Mouse (Mus musculus) heart, postnatal 10 days (tissue): ENCODE data around the gene Tgfb1i1. TPM values are rescaled to one million over a fixed set of nuclear protein-coding genes. Genes with fewer than 3 reads are reported as not detected.

Source experiments
- DNase-seq, 2 experiments: peaks; one replicate each; pipeline ENCODE4 v3.0.0; 2021
- intact Hi-C: fragments of 180-260 bp; cut with DNase I; formaldehyde crosslinking; loops from one replicate; pipeline ENCODE4 v1.15.1; 2025
- total RNA-seq, 2 experiments: library from RNA; stranded (reverse); gene quantifications; 2 replicates each; pipeline ENCODE4 v1.2.3; 2021

Tgfb1i1 gene
- 10 to 100 TPM; 52.1 to 57.0 TPM for total RNA-seq

GRCm38 (mm10) chr7:128246496-128247391 is at the start of gene Tgfb1i1:
Gene Tgfb1i1, plus strand, starts transcription at chr7:128246812.
- peak; percentile 73 to 75 for DNase-seq
- intact Hi-C loops = loop anchor here (1.0 to 10.0 kb wide), 3 partner anchors 51 to 458 kb away; partner anchors contain the start of gene BC017158

GRCm38 (mm10) chr7:128201607-128202006 is 45.0 kb upstream of the Tgfb1i1 start:
- intact Hi-C loops = no loop called here
- no peak for DNase-seq

GRCm38 (mm10) chr7:128203071-128203470 is 43.5 kb upstream of the Tgfb1i1 start:
- intact Hi-C loops = no loop called here
- DNase-seq = peak; percentile 26 to 29

- no peak for DNase-seq
- intact Hi-C loops = no loop called here
Measured at GRCm38 (mm10) chr7:128204179-128204578, 42.4 kb upstream of the Tgfb1i1 start.

GRCm38 (mm10) chr7:128205695-128206094 is 40.9 kb upstream of the Tgfb1i1 start:
- intact Hi-C loops = loop anchor here (5.0 kb wide), 2 partner anchors 213 to 403 kb away; partner anchors contain the start of genes Hsd3b7 and Pycard
- peak; percentile 21 to 25 for DNase-seq

GRCm38 (mm10) chr7:128206152-128206551 is 40.5 kb upstream of the Tgfb1i1 start, which contains the start of gene Cox6a2:
Gene Cox6a2, minus strand, starts transcription at chr7:128206387.
- peak; percentile 71 to 80 for DNase-seq
- intact Hi-C loops = loop anchor here (5.0 kb wide), 2 partner anchors 214 to 404 kb away; partner anchors contain the start of genes Hsd3b7 and Pycard

- intact Hi-C loops = loop anchor here (2.0 to 5.0 kb wide), 3 partner anchors 103 to 406 kb away; partner anchors contain the start of genes Hsd3b7 and Pycard
- peak; percentile 68 to 86 for DNase-seq
Measured at GRCm38 (mm10) chr7:128208187-128208586, 38.4 kb upstream of the Tgfb1i1 start.

- DNase-seq = no peak
- intact Hi-C loops = loop anchor here (2.0 to 5.0 kb wide), 3 partner anchors 105 to 408 kb away; partner anchors contain the start of genes Hsd3b7 and Pycard
Measured at GRCm38 (mm10) chr7:128209826-128210225, 36.8 kb upstream of the Tgfb1i1 start.

GRCm38 (mm10) chr7:128219952-128220351 is 26.7 kb upstream of the Tgfb1i1 start:
- intact Hi-C loops = no loop called here

GRCm38 (mm10) chr7:128220936-128221335 is 25.7 kb upstream of the Tgfb1i1 start:
- intact Hi-C loops = no loop called here
- no peak for DNase-seq

More at GRCm38 (mm10) chr7:128219952-128220351, 26.7 kb upstream of the Tgfb1i1 start:
- DNase-seq = no peak

GRCm38 (mm10) chr7:128231741-128232140 is 14.9 kb upstream of the Tgfb1i1 start:
- DNase-seq = no peak
- intact Hi-C loops = no loop called here

- intact Hi-C loops = loop anchor here (5.0 kb wide), 1 partner anchor 223 kb away; no protein-coding TSS in a partner anchor
- no peak for DNase-seq
Measured at GRCm38 (mm10) chr7:128234796-128235195, 11.8 kb upstream of the Tgfb1i1 start.

- intact Hi-C loops = loop anchor here (5.0 kb wide), 1 partner anchor 222 kb away; no protein-coding TSS in a partner anchor
- no peak for DNase-seq
Measured at GRCm38 (mm10) chr7:128235481-128235880, 11.1 kb upstream of the Tgfb1i1 start.

- intact Hi-C loops = loop anchor here (5.0 kb wide), 1 partner anchor 221 kb away; no protein-coding TSS in a partner anchor
- DNase-seq = no peak
Measured at GRCm38 (mm10) chr7:128236426-128236825, 10.2 kb upstream of the Tgfb1i1 start.

GRCm38 (mm10) chr7:128236856-128237592 is 9.6 kb upstream of the Tgfb1i1 start, which contains the start of gene Armc5:
Gene Armc5, plus strand, starts transcription at chr7:128237342.
- DNase-seq = peak; percentile 91 to 94
- intact Hi-C loops = loop anchor here (1.0 to 5.0 kb wide), 2 partner anchors 108 to 220 kb away; no protein-coding TSS in a partner anchor

- intact Hi-C loops = loop anchor here (1.0 to 5.0 kb wide), 2 partner anchors 108 to 220 kb away; no protein-coding TSS in a partner anchor
- DNase-seq = no peak
Measured at GRCm38 (mm10) chr7:128237593-128237926, 9.1 kb upstream of the Tgfb1i1 start.

GRCm38 (mm10) chr7:128237927-128238778 is 8.5 kb upstream of the Tgfb1i1 start, which contains the start of gene 9130023H24Rik:
Gene 9130023H24Rik, minus strand, starts transcription at chr7:128238031.
- peak; percentile 100 for DNase-seq
- intact Hi-C loops = loop anchor here (1.0 to 5.0 kb wide), 2 partner anchors 107 to 219 kb away; no protein-coding TSS in a partner anchor

GRCm38 (mm10) chr7:128238991-128239390 is 7.6 kb upstream of the Tgfb1i1 start:
- intact Hi-C loops = loop anchor here (5.0 kb wide), 1 partner anchor 218 kb away; no protein-coding TSS in a partner anchor
- peak in 1 of 2 experiments; percentile 62 for DNase-seq

GRCm38 (mm10) chr7:128240131-128240784 is 6.4 kb upstream of the Tgfb1i1 start:
- intact Hi-C loops = loop anchor here (10.0 kb wide), 1 partner anchor 465 kb away; no protein-coding TSS in a partner anchor
- DNase-seq = no peak
